Mouse (Mus musculus) layer of hippocampus, postnatal 14 days (tissue): ENCODE data around the gene Lin37. TPM values are rescaled to one million over a fixed set of nuclear protein-coding genes. Genes with fewer than 3 reads are reported as not detected.
A peak's percentile ranks its signal among the peaks of the same experiment; 100 is the strongest.

Experiments used
- DNase-seq, 2 experiments: peaks; one replicate each; pipeline ENCODE4 v3.0.0; 2021 to 2022; ENCODE audit warnings: low spot score in 2 of 2, mixed read lengths in 1 of 2
- long read RNA-seq, 2 experiments: library from polyadenylated mRNA; stranded (forward); transcript quantifications; one replicate each; pipeline ENCODE4 v2.0.0; 2021
- total RNA-seq, 2 experiments: library from RNA; stranded (reverse); gene quantifications; 2 replicates each; pipeline ENCODE4 v1.2.3; 2021

Gene Lin37
- total RNA-seq = 10 to 100 TPM; 34.1 to 43.4 TPM
- long read RNA-seq, experiment 1, transcript Lin37-201 (9 exons, 998 nt) = major isoform, 8 of 17 reads
- long read RNA-seq, experiment 1, partial matches to known transcripts = 1 of 17 reads
- long read RNA-seq, experiment 1, other reads (novel, unspliced or antisense) = 7 of 17 reads
- long read RNA-seq, experiment 2, transcript Lin37-201 (9 exons, 998 nt) = major isoform, 33 of 49 reads
- long read RNA-seq, experiment 2, transcript Lin37-202 (9 exons, 1,312 nt) = minor isoform, 6 of 49 reads
- long read RNA-seq, experiment 2, partial matches to known transcripts = 0 of 49 reads
- long read RNA-seq, experiment 2, other reads (novel, unspliced or antisense) = 8 of 49 reads

DNA sequence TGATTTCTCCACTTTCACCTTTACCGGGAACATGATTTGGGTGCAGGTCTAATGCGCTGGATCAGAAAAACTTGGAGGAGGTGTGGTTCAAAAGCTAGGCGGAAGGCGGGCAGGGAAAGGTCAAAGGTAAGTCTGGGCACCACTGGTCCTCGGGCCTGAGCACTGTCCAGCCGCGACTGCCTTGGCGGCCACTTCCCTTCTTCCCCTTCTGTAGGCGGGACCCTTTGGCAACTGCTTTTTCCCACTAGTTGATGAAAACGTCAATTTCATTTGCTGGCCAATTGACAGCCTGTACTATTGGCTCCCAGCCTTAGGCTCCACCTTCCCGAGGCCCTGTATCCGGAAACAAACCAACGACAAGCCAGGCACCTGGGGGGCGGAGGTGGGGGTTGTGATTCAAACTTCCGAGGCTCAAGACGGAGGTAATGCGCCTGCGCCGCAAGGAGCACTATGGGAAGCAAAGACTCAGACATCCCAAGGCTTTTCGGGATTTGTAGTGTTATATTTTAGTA is at the start of gene Lin37:
Lin37 (minus strand) TSS at position 396 of the 512 bp plus-strand sequence.
- peak; percentile 95 to 99 for DNase-seq

- no peak for DNase-seq
These were observed 48.8 kb upstream of the Lin37 start for GRCm38 (mm10) chr7:30608476-30608875.

DNA sequence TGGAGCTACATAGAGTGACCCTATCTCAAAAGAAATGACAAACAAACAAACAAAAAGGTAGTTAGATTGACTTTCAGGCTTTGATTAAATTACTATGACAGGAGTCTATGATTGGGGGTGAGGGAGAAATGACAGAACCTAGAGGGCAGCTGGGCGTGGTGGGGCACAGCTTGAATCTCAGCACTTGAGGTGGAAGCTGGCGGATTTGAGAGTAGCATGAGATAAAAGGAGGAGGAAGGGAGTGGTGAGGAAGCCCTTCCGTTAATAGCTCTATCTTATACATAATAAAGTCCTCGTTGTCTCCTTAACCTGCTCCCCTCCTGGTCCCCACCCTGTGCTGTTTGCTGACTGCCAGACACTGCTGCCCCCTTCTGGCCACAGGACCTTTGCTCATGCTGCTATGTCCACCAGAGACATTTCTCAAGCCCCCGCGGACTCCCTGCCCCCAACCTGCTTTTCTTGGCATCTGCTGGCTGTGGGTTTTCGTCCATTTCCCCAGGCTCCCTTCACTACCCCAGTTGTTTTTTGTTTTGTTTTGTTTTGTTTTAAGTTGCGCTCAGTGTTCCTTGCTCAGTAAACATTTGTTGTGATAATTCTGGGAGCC is 48.2 kb upstream of the Lin37 start:
- no peak for DNase-seq

GRCm38 (mm10) chr7:30604944-30605343 is 45.3 kb upstream of the Lin37 start:
- no peak for DNase-seq

GRCm38 (mm10) chr7:30604424-30604823 is 44.8 kb upstream of the Lin37 start:
- DNase-seq = no peak

GRCm38 (mm10) chr7:30602583-30602982 is 42.9 kb upstream of the Lin37 start:
- DNase-seq = no peak

- DNase-seq = no peak
These were observed 41.0 kb upstream of the Lin37 start for GRCm38 (mm10) chr7:30600651-30601050.

DNA sequence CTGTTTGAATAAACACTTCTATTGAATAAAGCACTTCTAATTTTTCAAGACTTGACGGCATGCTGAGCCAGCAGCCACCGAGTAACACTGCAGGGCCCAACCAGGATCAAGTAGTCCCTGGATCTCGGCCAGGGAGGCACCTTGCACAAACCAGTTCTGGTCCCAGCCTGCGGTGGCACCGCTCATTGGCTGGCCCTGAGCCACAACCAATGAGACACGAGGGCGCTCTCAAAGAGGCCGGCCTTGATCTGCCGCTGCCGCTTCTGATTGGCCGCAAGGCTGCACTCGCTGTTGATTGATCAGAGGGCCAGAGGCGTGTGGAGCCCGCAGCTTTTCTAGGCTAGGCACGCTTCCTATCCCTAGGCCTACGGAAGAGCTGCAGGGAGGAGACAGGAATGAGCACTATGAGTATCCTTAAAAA is 40.3 kb upstream of the Lin37 start:
- DNase-seq = peak; percentile 87 to 94

GRCm38 (mm10) chr7:30598786-30599185 is 39.1 kb upstream of the Lin37 start, which contains the start of gene Zbtb32:
Zbtb32 (minus strand) TSS chr7:30598909.
- DNase-seq = no peak

GRCm38 (mm10) chr7:30596811-30597210 is 37.2 kb upstream of the Lin37 start:
- no peak for DNase-seq

DNA sequence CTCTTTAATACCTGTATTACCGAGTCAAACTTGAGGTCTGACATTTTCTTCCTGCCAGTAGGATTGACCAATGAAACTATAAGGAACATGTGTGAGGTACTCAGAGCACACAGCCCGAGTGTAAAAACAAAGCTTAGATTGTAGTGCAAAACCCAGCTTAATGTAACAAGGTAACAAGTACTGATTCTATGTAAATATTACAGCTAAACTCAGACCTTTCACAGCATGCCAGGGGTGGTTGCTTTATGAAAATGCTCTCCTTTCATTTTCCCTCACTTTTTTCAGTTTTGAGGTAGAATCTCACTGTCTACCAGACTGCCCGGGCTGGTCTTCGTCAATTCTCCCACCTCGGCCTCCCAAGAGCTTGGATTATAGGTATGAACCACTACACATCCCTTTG is 36.5 kb upstream of the Lin37 start:
- DNase-seq = no peak

- DNase-seq = no peak
These were observed 34.9 kb upstream of the Lin37 start for GRCm38 (mm10) chr7:30594510-30595024.

DNA sequence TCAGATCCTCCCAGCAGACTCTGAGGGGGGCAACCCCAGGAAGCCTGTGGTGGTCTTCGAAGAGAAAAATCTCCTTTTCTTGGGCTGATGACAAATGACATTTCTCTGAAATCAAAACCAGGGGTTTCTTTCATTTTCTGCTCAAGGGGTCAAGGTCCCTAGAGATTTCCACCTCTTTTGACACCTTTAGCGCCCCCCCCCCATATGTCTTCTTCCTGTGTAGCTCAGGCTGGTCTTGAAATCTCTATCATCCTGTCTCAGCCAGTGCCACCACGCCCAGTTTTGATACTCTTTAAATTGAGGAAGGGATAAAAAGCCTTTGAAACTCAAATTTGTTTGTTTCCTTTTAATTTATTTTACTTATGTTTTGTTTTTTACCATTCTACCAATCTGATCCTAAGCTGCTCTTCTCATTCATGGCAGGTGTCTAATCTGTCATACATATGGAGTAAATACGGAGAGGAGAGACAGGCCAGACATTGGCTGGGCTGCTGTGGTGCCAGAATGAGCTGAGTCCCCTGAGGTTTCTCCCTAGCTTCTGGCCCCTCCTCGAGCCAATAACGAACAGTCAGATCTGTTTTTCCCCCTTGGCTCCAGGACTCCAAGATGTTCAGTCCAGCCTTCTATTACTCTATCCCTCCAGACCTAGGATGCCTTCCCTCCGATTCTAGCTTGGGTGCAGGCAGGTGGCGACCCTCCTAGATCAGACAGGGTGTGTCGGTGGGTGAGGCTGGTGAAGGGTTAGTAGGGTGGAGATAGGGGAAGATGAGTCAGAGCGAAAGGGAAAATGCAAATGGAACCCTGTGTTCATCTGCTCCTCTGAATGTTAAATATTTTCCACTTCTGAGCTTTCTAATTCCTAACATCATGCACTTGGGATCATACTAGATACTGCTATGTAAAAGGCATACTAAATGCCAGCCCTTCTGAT is 34.2 kb upstream of the Lin37 start:
- no peak for DNase-seq

- no peak for DNase-seq
These were observed 33.3 kb upstream of the Lin37 start for GRCm38 (mm10) chr7:30592772-30593423.

DNA sequence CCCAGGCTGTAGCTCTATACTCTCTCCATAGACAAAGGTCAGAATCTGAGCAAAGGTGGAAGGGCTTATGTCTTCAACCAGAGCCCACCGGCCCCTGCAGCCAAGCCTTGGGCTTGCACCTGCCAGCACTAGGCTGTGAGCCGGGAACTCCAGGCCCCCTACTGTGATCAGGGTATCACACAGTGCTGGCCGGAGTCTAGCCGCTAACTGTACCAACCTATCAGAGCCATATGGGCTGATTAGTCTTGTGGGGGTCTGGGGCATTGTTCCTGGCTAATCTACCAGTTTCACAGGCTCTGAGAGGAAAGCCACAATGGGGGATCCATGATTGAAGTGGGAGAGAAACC is 31.9 kb upstream of the Lin37 start:
- no peak for DNase-seq

- no peak for DNase-seq
These were observed 31.4 kb upstream of the Lin37 start for GRCm38 (mm10) chr7:30590927-30591604.

DNA sequence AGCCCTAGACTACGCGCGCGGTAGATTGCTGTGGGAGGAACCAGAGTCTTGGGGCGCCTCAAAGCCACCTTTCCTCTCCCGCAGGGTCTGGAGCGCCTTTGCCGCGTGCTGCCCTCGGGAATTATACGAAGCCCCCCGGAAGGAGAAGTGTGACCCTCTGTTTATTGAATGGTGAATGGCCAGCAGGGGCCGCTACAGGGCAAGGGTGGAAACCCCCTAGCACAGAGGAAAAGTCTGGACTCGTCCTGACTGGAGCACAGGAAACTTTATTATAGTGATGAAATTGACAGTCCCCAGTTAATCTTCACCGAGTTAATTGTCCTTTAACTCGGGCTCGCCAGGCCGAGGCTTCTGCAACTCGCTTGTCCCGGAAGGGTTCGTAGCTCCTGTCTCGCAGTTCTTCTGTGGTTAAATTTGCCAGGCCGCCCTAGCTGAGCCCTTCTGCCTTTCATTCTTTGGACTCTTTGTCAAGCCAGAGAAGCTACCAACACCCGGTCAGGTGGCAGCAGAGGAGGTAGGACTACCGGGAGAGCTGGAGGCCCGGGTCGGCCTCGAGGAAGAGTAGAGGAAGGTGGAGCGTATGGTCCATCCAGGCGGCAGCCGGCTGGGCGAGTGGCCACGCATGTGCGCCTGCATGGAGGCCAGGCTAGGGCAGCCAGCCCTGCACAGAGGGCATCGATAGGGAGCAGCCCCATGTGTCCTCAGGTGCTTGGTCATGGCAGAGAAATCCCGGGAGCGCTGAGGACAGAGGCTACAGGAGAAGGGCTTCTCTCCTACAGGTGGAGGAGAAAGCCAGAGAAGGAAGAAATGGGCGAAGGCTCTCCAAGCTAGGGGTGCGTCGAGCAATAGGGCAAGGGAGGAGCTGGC is 30.0 kb upstream of the Lin37 start:
- peak; percentile 85 to 91 for DNase-seq

DNA sequence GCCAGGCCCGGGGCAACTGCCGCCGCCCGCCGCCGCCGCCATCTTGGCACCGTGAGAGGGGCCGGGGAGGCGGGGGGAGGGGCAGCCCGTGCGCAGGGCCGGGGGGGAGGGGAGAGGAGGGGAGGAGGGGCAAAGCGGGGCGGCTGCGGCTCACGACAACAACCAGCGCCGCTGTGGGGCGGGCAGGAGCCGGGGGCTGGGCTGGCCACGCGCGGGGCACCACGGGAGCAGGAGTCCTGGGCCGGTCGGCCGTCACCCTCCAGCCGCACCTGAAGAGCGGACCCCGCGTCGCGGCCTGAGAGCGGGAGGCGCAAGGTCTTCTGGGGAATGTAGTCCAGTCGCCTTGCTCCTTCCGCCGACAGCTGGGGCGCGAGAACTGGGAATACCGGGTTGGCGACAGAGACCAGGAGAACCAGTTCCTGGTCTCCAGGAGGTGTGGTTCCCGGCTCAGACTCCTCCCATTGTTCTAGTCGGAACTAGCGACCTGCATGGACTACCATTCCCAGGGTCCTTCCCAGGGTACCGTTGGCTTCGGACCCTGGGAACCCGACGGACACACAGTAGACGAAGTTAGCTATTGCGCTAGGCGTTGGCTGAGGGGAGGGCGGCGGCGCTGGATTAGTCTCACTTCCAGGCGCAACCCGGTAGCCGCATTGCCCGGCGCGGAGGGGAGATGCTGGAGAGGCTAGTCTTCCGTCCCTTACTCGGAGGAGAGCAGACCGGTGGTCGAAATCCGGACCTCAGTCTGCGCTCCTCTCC is 29.2 kb upstream of the Lin37 start, which contains the start of gene Kmt2b:
Kmt2b (minus strand) TSS at position 51 of the 759 bp plus-strand sequence.
- peak; percentile 95 to 97 for DNase-seq
